Mouse (Mus musculus): ENCODE data around the gene Nipa1.

DNA sequence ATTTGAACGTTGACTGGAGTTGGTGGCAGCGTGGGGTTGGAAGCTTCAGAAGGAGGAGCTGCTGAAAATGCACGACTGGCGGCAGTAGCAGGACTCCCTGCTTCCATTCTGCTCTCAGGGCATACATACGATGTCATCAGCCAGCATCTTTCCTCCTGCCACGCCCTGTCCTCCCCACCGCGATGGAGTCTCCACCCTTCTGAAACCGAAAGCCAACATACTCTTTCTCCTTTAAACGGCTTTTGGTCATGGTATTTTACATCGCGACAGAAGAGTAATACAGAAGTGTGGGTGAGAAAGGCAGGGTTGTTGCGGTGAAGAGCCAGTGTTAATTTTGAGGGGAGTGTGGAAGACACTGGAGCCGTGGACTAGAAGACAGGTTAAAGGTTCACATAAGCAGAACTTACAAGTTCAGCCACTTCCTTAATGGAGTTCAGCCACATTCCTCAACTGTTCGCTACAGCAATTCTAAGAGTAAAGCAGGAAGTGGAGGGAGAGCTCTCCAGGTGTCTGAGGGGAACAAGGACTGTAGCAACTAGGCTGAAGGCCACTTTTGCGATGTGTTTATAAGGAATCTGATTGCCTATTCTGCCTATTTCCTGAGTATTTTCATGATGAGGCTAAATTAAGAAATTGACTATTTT, 51.4 kb downstream of the Nipa1 start:
- no peak for TF ChIP-seq CTCF (IDR thresholded peaks at IDR 0.05; ENCODE audit: low read depth)
- no peak for TF ChIP-seq EP300 (IDR thresholded peaks at IDR 0.05; ENCODE audit: low read depth)
